Mouse (Mus musculus) mature B cell (primary cell): ENCODE measurements around the gene Smarcd2.
"Not testable (repeated sequence)": the region's sequence is repeated elsewhere in the genome, so short reads cannot be mapped to it uniquely, and the experiment has no call there.

Experiments
- in situ Hi-C: fragments of 300-500 bp; cut with MboI; formaldehyde crosslinking; loops from 2 replicates; pipeline ENCODE4 v1.14.3; 2019

The Smarcd2 gene

GRCm38 (mm10) chr11:106246834-106247233 lies 25.9 kb downstream of the Smarcd2 start:
- in situ Hi-C loops = no loop called here

DNA sequence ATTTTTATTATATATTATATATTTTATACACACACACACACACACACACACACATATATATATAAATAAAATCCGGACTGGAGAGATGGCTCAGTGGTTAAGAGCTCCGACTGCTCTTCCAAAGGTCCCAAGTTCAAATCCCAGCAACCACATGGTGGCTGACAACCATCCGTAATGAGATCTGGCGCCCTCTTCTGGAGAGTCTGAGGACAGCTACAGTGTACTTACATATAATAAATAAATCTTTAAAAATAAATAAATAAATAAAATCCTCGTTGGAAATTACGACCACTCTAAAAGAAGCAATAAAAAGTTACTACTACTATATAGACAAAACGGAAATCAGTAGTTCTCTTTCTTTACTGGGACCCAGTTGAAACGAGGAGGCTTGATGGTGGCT lies 38.8 kb downstream of the Smarcd2 start:
- in situ Hi-C loops = not testable (repeated sequence)

DNA sequence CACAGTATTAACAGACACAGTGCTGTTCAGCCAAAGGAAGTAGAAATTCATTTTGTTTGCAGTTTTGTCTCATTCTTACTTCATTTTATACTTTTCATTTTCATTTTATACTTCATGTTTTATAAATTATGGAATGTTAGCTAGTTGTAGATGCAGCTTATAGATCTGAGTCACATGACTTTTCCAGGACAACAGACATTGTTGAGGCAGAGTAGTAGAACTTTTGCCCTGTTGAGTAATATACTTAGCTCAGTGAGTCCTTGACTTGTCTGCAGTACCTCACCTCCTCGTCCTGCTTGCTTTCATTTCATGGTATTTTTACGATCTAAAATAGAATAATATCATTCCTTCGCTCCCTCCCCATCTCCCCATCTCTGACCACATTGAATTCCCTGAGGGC lies 52.2 kb downstream of the Smarcd2 start:
- in situ Hi-C loops = no loop called here

DNA sequence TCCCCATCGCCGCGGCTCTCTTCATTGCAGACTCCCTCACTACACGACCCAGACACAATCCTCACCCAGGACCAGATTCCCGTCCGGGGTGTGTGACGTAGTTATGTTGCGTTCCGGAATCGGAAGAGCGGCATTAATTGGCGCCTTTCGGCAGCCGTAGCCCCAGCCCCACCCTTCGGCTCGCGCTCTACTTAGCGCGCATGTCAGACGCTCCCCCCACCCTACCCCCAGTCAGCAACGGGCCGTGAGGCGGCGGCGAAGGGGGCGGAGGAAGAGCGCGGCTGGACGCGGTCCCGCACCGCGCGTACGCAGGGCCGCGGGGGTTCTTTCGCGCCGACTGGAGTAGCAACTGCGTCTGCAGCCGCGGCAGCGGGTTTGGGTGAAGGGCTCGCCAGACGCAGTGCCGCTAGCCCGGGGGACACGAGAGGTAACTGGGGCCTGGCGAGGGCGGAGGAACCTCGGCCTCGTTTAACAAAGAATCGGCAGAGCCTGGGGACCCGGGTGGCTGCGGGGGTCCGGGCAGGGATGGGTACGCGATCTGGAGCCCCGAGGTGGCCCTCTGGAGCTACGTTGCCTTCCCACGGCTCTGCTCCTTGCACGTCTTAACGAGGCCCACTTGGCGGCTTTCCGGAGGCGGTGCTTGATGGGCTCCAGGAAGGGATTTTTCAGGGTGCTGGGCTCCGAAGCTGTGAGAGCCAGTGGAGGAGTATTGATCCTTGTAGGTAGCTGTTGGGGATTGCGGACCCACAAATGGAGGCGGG lies 55.9 kb downstream of the Smarcd2 start, which contains the start of gene Ddx42:
Gene Ddx42 (plus strand): TSS at position 197 of the 761 bp plus-strand sequence.
- in situ Hi-C loops = no loop called here

- in situ Hi-C loops = no loop called here
Observed at GRCm38 (mm10) chr11:106215927-106216729, 56.6 kb downstream of the Smarcd2 start, which contains the start of gene Ccdc47. Ccdc47 (minus strand) TSS chr11:106216344.

DNA sequence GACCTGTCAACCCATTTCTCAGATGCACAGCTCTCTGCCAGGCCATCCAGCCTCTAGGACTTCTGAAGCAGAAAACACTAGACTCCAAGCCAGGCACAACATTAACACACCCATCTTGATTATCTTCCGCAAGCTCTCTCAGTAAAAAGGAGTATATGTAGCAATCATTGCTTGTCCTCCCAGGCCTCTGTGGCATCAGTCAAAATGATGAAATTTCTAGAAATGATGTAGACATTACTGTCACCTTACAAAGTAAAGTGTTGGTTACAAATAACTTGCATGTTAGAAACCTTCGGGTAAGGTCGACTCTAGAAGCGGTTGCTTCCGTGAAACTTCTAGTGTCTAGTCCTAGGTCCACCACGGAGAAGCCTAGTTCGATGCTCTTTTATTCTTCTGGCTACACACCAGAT lies 57.3 kb downstream of the Smarcd2 start:
- in situ Hi-C loops = no loop called here

- in situ Hi-C loops = no loop called here
Observed at GRCm38 (mm10) chr11:106214856-106215255, 57.9 kb downstream of the Smarcd2 start.
